Mouse (Mus musculus) MEL (cell line): ENCODE results near the gene Grk2. TPM values are rescaled to one million over a fixed set of nuclear protein-coding genes. Genes with fewer than 3 reads are reported as not detected.

Source experiments
- DNase-seq: peaks from one replicate; pipeline ENCODE4 v3.0.0; 2011; ENCODE audit warnings: low read depth, low spot score
- H3K27ac ChIP-seq: 2 replicates; pipeline ENCODE4 v1.5.1; 2012; ENCODE audit warnings: low read depth, mild to moderate bottlenecking, control low read depth, low read length, moderate library complexity; ENCODE audit not compliant: control insufficient read depth
- H3K27me3 ChIP-seq, 2 experiments: fragments of 150-350 bp in 1 of 2; sonication (generic) in 1 of 2; 2 replicates each; pipeline ENCODE4 v1.6.1; 2012; ENCODE audit warnings: low read length in 2 of 2, mild to moderate bottlenecking in 2 of 2, improper control_type of control experiment in 1 of 2, moderate library complexity in 1 of 2; ENCODE audit not compliant: insufficient read depth in 2 of 2, control insufficient read depth in 1 of 2
- H3K36me3 ChIP-seq, 2 experiments: 2 replicates each; pipeline ENCODE4 v1.6.1; 2012 to 2014; ENCODE audit warnings: low read length in 2 of 2, improper control_type of control experiment in 1 of 2, inconsistent platforms in 1 of 2, mild to moderate bottlenecking in 1 of 2; ENCODE audit not compliant: insufficient read depth in 2 of 2, control insufficient read depth in 1 of 2
- H3K4me1 ChIP-seq, 2 experiments: fragments of 150-350 bp in 1 of 2; sonication (generic) in 1 of 2; 2 replicates each; pipeline ENCODE4 v1.6.1; 2012; ENCODE audit warnings: low read length in 2 of 2, improper control_type of control experiment in 1 of 2, mild to moderate bottlenecking in 1 of 2; ENCODE audit not compliant: insufficient read depth in 2 of 2, control insufficient read depth in 1 of 2
- H3K4me3 ChIP-seq, 2 experiments: fragments of 150-350 bp in 1 of 2; sonication (generic) in 1 of 2; 2 replicates each; pipeline ENCODE4 v1.5.1; 2012; ENCODE audit warnings: low read depth in 2 of 2, low read length in 2 of 2, mild to moderate bottlenecking in 2 of 2, moderate library complexity in 2 of 2, control low read depth in 1 of 2, improper control_type of control experiment in 1 of 2; ENCODE audit not compliant: control insufficient read depth in 1 of 2, insufficient read depth in 1 of 2
- H3K79me2 ChIP-seq: 2 replicates; pipeline ENCODE4 v1.6.1; 2012; ENCODE audit warnings: mild to moderate bottlenecking, low read length, moderate library complexity; ENCODE audit not compliant: control insufficient read depth, poor library complexity, insufficient read depth
- H3K9ac ChIP-seq: 2 replicates; pipeline ENCODE4 v1.6.1; 2012; ENCODE audit warnings: low read depth, mild to moderate bottlenecking, control low read depth, low read length, moderate library complexity; ENCODE audit not compliant: control insufficient read depth, poor library complexity, severe bottlenecking
- H3K9me3 ChIP-seq: fragments of 150-350 bp; sonication (generic); replicated peaks from 2 replicates; pipeline ENCODE4 v1.6.1; 2012; ENCODE audit warnings: mild to moderate bottlenecking, low read length, improper control_type of control experiment, moderate library complexity; ENCODE audit not compliant: insufficient read depth
- CHD1 ChIP-seq: IDR thresholded peaks from 2 replicates; pipeline ENCODE4 v1.6.1; 2012; ENCODE audit warnings: low read depth, mild to moderate bottlenecking, inconsistent platforms, low read length, improper control_type of control experiment
- CTCF ChIP-seq, 3 experiments: IDR thresholded peaks in 2 of 3; conservative IDR thresholded peaks in 1 of 3; 2 replicates each; pipeline ENCODE4 v1.5.1; 2011 to 2012; ENCODE audit warnings: low read length in 3 of 3, low read depth in 2 of 3, mild to moderate bottlenecking in 2 of 3, improper control_type of control experiment in 1 of 3, inconsistent platforms in 1 of 3, mixed read lengths in 1 of 3, moderate library complexity in 1 of 3; ENCODE audit not compliant: control insufficient read depth in 1 of 3, insufficient read depth in 1 of 3, poor library complexity in 1 of 3, severe bottlenecking in 1 of 3
- EP300 ChIP-seq, 2 experiments: IDR thresholded peaks; 2 replicates each; pipeline ENCODE4 v1.6.1; 2011; ENCODE audit warnings: improper control_type of control experiment in 2 of 2, low read length in 2 of 2, low read depth in 1 of 2, mild to moderate bottlenecking in 1 of 2
- GABPA ChIP-seq: IDR thresholded peaks from 2 replicates; pipeline ENCODE4 v1.6.1; 2012; ENCODE audit warnings: low read depth, mild to moderate bottlenecking, inconsistent platforms, low read length, improper control_type of control experiment, moderate library complexity
- GATA1 ChIP-seq: IDR thresholded peaks from 2 replicates; pipeline ENCODE4 v1.6.1; 2011; ENCODE audit warnings: low read depth, low read length, improper control_type of control experiment
- HCFC1 ChIP-seq: IDR thresholded peaks from 2 replicates; pipeline ENCODE4 v1.6.1; 2012; ENCODE audit warnings: low read depth, mild to moderate bottlenecking, inconsistent platforms, low read length, improper control_type of control experiment, moderate library complexity
- KAT2A ChIP-seq: conservative IDR thresholded peaks from 2 replicates; pipeline ENCODE4 v1.6.1; 2012; ENCODE audit warnings: low read depth, low read length, improper control_type of control experiment, inconsistent platforms
- MAFK ChIP-seq: IDR thresholded peaks from 2 replicates; pipeline ENCODE4 v1.6.1; 2011; ENCODE audit warnings: low read depth, mild to moderate bottlenecking, low read length, improper control_type of control experiment, borderline replicate concordance
- MAX ChIP-seq: IDR thresholded peaks from 2 replicates; pipeline ENCODE4 v1.6.1; 2011; ENCODE audit warnings: low read length, improper control_type of control experiment
- MYC ChIP-seq: IDR thresholded peaks from 2 replicates; pipeline ENCODE4 v1.6.1; 2011; ENCODE audit warnings: low read depth, mild to moderate bottlenecking, low read length, improper control_type of control experiment, moderate library complexity
- POLR2A ChIP-seq, 2 experiments: IDR thresholded peaks; 2 replicates each; pipeline ENCODE4 v1.6.1; 2011 to 2012; ENCODE audit warnings: low read length in 2 of 2, mild to moderate bottlenecking in 2 of 2, control low read depth in 1 of 2, improper control_type of control experiment in 1 of 2, low read depth in 1 of 2, moderate library complexity in 1 of 2; ENCODE audit not compliant: control insufficient read depth in 1 of 2, insufficient read depth in 1 of 2, poor library complexity in 1 of 2
- POLR2AphosphoS2 ChIP-seq: IDR thresholded peaks from 2 replicates; pipeline ENCODE4 v1.6.1; 2011; ENCODE audit warnings: low read length, improper control_type of control experiment
- POLR2AphosphoS5 ChIP-seq: IDR thresholded peaks from 2 replicates; pipeline ENCODE4 v1.6.1; 2012; ENCODE audit warnings: low read depth, borderline replicate concordance, mild to moderate bottlenecking, inconsistent platforms, low read length, moderate library complexity, mixed read lengths
- RAD21 ChIP-seq: IDR thresholded peaks from 2 replicates; pipeline ENCODE4 v1.6.1; 2011; ENCODE audit warnings: mild to moderate bottlenecking, low read depth, low read length, improper control_type of control experiment
- RCOR1 ChIP-seq: IDR thresholded peaks from 2 replicates; pipeline ENCODE4 v1.6.1; 2012; ENCODE audit warnings: low read depth, mild to moderate bottlenecking, inconsistent platforms, low read length, improper control_type of control experiment
- SIN3A ChIP-seq: IDR thresholded peaks from 2 replicates; pipeline ENCODE4 v1.6.1; 2012; ENCODE audit warnings: low read length, improper control_type of control experiment, inconsistent platforms
- SMC3 ChIP-seq: IDR thresholded peaks from 2 replicates; pipeline ENCODE4 v1.6.1; 2011; ENCODE audit warnings: low read depth, low read length, improper control_type of control experiment
- TAL1 ChIP-seq: IDR thresholded peaks from 2 replicates; pipeline ENCODE4 v1.6.1; 2012; ENCODE audit warnings: mild to moderate bottlenecking, inconsistent platforms, low read length, moderate library complexity, mixed read lengths
- ZKSCAN1 ChIP-seq: IDR thresholded peaks from 2 replicates; pipeline ENCODE4 v1.6.1; 2012; ENCODE audit warnings: low read depth, mild to moderate bottlenecking, inconsistent platforms, low read length, improper control_type of control experiment, moderate library complexity
- ZNF384 ChIP-seq: IDR thresholded peaks from 2 replicates; pipeline ENCODE4 v1.6.1; 2012; ENCODE audit warnings: low read depth, mild to moderate bottlenecking, inconsistent platforms, low read length, improper control_type of control experiment
- polyA plus RNA-seq, 2 experiments: library from polyadenylated mRNA; stranded (reverse) in 1 of 2; unstranded in 1 of 2; fragments of >175 nt in 1 of 2; fragments of >200 nt in 1 of 2; gene quantifications; 2 replicates each; pipeline versions ENCODE4 v1.2.1 to v1.2.4; 2012; ENCODE audit warnings: low replicate concordance in 2 of 2, low read depth in 1 of 2; ENCODE audit not compliant: insufficient read length in 2 of 2, insufficient read depth in 1 of 2, missing spikeins in 1 of 2
- total RNA-seq: library from RNA; depleted of rRNA; stranded (reverse); fragments of 300-350 nt; gene quantifications from 2 replicates; pipeline ENCODE4 v1.2.3, GENCODE M21; 2012

Grk2 gene
- total and polyA plus RNA-seq, 3 experiments = 75.2 to 105 TPM; not detected in 1

GRCm38 (mm10) chr19:4332653-4333052, 26.6 kb upstream of the Grk2 start (continued):
- TF ChIP-seq POLR2AphosphoS5 (no peak), SIN3A (peak; percentile 25; the same call in 1 of the 2 replicates), KAT2A (no peak), EP300 (IDR thresholded peaks at IDR 0.05; ENCODE audit: low read depth in 1 of 2, low read length in 2 of 2) (peak in 1 of 2 experiments; percentile 26; a peak in 2 of 4 replicates), ZKSCAN1 (no peak), CHD1 (0 out of 2 replicates have a peak, but pooled peaks have one; percentile 8), MAX (no peak), HCFC1 (0 out of 2 replicates have a peak, but pooled peaks have one; percentile 2), ZNF384 (no peak)

GRCm38 (mm10) chr19:4331273-4331672, 25.3 kb upstream of the Grk2 start:
- Histone ChIP-seq H3K36me3 (peaks cover 21 to 28% of the 10 kb centered on the region in 2 experiments), H3K79me2 (peaks cover 17% of the 10 kb centered on the region), H3K9me3 (no peaks in the 10 kb centered on the region), H3K4me3 (no peak overlapping the region), H3K27ac (peak overlapping the region; percentile 48; the same call in 1 of the 2 replicates), H3K27me3 (no peaks in the 10 kb centered on the region), H3K4me1 (peaks cover 13 to 19% of the 10 kb centered on the region in 2 experiments), H3K9ac (no peak overlapping the region)
- TF ChIP-seq SMC3 (no peak), RAD21 (no peak), GABPA (no peak), CTCF (IDR thresholded peaks at IDR 0.05 in 2 of 3, conservative IDR thresholded peaks at IDR 0.05 in 1 of 3; ENCODE audit: control insufficient read depth in 1 of 3, insufficient read depth in 1 of 3, low read depth in 2 of 3, low read length in 3 of 3, poor library complexity in 1 of 3, severe bottlenecking in 1 of 3) (no peak)
- no peak for DNase-seq

- peak; percentile 66 for DNase-seq
- peak overlapping the region; percentile 53 for H3K27ac ChIP-seq
- H3K79me2 ChIP-seq = peaks cover 17% of the 10 kb centered on the region
- peak; percentile 48 to 75 for TF ChIP-seq EP300 (IDR thresholded peaks at IDR 0.05; ENCODE audit: low read depth in 1 of 2, low read length in 2 of 2)
- no peak for TF ChIP-seq MAFK
- no peak for TF ChIP-seq POLR2A (IDR thresholded peaks at IDR 0.05; ENCODE audit: control insufficient read depth in 1 of 2, insufficient read depth in 1 of 2, low read depth in 1 of 2, low read length in 2 of 2, poor library complexity in 1 of 2)
- no peak for TF ChIP-seq ZNF384
- TF ChIP-seq POLR2AphosphoS2 = no peak
- no peak for TF ChIP-seq MYC
- TF ChIP-seq GABPA = no peak
- no peak for TF ChIP-seq KAT2A
- peak; percentile 35; the same call in 1 of the 2 replicates for TF ChIP-seq RCOR1
- peak; percentile 51; the same call in 1 of the 2 replicates for TF ChIP-seq GATA1
- peak; percentile 10; the same call in 1 of the 2 replicates for TF ChIP-seq TAL1
- H3K9me3 ChIP-seq = no peaks in the 10 kb centered on the region
- H3K36me3 ChIP-seq = peaks cover 21 to 28% of the 10 kb centered on the region in 2 experiments
- H3K27me3 ChIP-seq = no peaks in the 10 kb centered on the region
- H3K4me1 ChIP-seq = peaks cover 13 to 19% of the 10 kb centered on the region in 2 experiments
- no peak overlapping the region for H3K4me3 ChIP-seq
- H3K9ac ChIP-seq = no peak overlapping the region
Observed at GRCm38 (mm10) chr19:4330603-4331002, 24.6 kb upstream of the Grk2 start.
